Mouse (Mus musculus) adrenal gland, postnatal 10 days (tissue): ENCODE results near the gene AU021092. TPM values are rescaled to one million over a fixed set of nuclear protein-coding genes. Genes with fewer than 3 reads are reported as not detected.

Experiments used
- DNase-seq: peaks from one replicate; pipeline ENCODE4 v3.0.0; 2021; ENCODE audit warnings: mixed read lengths
- microRNA-seq: library from miRNA; unstranded; fragments of <30 nt; microRNA quantifications from one replicate; pipeline ENCODE4 v1.2.0, GENCODE M21; 2021
- total RNA-seq, 2 experiments: library from RNA; stranded (reverse); gene quantifications; 2 replicates each; pipeline ENCODE4 v1.2.3; 2021

AU021092 gene
- total RNA-seq, 2 experiments from 2014 or later, result 13.5 to 14.8 TPM

- DNase-seq, result no peak
Observed at GRCm38 (mm10) chr16:5214126-5214525, 8.0 kb downstream of the AU021092 start.

- no peak for DNase-seq
Observed at GRCm38 (mm10) chr16:5212150-5212549, 9.9 kb downstream of the AU021092 start.

DNA sequence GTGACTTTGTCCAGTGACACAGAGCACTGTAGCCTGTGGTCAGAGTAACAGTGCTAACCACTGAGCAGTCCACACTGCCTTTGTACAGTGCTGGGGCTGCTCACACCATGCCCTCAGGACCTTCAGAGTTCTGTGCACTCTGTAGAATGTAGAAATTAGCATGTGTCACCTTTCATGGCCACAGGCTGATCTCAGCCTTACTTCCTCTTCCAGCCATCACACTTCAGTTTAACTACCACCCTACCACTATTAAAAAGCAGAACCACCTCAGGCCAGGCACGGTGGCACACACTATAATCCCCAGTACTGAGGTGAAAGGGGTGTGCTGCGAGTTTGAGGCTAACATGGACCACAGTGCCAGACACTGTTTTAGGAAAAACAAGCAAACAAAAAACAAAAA lies 11.7 kb downstream of the AU021092 start:
- no peak for DNase-seq

DNA sequence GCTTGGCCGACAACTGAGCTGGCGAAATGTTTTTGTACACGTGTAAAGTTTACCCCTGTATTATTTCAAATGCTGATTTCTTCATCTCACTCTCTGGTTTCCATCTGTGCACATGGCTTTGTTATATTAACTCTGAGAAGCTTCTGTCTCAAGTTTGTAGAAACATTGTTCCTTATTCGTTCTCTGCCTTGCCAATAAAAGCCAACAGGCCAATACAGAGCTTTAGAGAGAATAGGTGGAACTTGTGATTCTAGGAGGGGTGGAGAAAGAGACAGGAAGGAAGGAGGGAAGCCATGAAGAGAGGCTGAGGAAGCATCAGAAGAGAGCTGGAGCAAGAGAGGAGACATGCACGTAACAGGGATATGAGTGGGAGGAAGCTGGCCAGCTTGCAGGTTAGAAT lies 16.0 kb downstream of the AU021092 start:
- no peak for DNase-seq

DNA sequence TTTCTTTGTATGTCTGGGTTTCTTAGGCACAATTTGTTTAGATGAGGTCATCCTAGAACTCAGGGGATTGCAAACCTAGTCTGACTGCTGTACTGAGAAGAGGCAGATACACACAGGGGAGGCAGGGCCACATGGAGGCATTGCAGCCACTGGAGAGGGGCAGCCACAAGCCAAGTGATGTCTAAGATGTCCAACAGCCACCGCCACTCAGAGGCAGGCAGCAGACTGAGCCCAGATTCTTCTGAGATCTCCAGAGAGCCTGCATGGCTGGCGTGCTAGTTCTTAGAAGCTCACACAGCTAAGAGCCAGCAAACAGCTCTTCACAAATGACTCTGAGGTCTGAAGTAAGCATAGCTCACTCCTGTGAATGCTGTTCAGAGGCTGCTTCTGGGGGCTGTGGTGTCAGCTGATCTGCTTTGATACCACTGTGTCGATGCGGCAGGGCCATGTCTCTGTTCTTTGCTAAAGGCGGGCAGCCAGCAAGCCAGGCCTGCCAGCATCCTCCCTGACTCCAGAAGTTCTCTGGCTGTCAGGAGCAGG lies 16.6 kb downstream of the AU021092 start:
- DNase-seq, result no peak

DNA sequence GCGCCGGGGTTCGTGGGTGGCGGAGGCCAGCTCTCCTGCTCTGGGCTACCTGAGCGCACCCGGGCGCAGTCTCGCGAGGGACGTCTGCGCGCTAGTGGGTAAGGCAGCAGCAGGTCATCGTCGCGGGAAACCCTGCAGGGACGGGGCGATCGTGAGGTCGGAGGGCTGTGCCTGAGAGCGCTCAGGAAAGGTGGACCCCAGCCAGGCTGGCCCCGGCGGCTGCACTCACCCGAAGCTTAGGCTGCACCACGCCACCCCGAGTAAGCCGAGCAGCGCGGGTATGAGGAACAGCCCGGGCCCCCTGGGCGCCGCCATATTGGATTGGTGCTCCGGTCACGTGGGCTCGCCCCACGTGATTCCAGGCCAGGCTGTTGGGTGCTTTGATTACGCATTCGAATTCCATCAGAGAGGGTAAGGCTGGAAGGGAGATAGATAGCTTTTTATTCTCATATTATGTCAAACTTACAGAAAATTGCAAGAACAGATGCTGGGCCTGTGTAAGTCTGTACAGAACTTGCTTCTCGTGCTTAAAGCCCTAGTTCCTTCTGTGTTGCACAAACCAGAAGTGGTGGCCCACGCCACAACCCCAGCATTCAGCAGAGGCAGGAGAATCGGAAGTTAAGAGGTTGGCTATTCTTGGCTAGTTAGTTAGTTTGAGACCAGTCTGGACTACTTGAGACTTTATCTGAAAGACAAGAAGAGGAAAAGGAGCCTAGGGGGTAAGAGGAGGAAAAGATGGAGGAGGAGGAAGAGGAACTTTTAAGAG lies 18.2 kb downstream of the AU021092 start, which contains the start of gene Nagpa:
Nagpa (minus strand) TSS at position 345 of the 766 bp plus-strand sequence.
- peak; percentile 89 for DNase-seq

GRCm38 (mm10) chr16:5203200-5203599 lies 18.9 kb downstream of the AU021092 start:
- DNase-seq, result peak; percentile 41

- DNase-seq, result peak; percentile 67
Observed at GRCm38 (mm10) chr16:5202681-5203080, 19.4 kb downstream of the AU021092 start.

DNA sequence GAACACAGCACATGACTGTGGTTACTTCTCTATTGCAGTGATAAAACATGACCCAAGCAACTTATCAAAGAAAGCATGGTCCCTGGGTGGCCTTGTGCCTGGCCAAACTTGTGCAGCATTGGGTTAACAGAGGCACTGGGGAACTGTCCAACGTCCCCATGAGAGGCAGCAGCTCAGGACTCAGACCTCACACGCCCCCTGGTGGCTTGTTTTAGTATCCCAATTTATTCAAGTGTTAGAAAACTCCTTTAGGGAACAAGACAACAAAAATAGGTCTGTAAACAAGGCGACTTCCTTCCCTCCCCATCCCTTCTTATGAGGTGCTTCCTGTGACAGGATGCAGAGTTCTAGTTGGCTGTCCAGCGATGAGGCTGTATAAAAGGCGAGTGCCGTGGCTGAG lies 27.0 kb downstream of the AU021092 start:
- DNase-seq, result peak; percentile 85

DNA sequence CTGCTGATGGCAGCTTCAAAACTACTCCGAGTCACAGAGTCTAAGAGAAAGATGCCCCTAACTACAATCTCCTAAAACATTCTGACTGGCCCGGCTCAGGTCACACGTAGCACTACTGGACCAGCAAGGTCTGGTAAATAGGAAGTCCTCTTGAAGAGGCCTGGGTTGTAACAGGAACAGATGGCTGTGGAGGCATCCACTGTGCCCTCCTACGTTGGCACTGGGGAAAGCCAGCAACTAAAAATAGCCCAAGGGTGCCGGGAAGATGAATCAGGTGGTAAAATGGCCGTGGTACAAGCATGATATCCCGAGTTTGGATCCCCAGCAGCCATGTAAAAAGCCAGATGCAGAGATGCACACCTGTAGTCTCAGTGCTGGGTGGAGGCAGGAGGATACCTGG lies 35.9 kb downstream of the AU021092 start:
- peak; percentile 36 for DNase-seq

- peak; percentile 54 for DNase-seq
Observed at GRCm38 (mm10) chr16:5185691-5186090, 36.4 kb downstream of the AU021092 start.

GRCm38 (mm10) chr16:5184956-5185355 lies 37.1 kb downstream of the AU021092 start:
- no peak for DNase-seq

DNA sequence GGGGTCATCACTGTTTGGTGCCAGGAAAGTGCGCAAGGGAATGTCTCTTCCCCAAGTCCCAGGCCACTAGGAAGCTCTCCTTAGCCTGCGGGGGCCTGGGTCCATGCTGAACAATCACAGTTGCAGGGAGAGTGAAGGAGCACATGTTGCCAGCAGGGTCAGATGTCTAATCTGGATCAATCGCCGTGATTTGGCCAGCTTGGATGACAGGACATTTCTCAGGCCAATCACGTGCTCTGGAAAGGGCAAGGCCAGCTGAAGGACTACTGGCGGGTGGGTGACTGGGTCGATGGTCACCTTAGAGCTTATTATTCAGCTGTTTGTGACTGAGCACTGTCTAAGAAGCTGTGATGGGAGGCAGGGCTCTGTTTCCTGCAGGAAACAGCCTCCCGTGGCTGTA lies 38.0 kb downstream of the AU021092 start:
- peak; percentile 66 for DNase-seq

DNA sequence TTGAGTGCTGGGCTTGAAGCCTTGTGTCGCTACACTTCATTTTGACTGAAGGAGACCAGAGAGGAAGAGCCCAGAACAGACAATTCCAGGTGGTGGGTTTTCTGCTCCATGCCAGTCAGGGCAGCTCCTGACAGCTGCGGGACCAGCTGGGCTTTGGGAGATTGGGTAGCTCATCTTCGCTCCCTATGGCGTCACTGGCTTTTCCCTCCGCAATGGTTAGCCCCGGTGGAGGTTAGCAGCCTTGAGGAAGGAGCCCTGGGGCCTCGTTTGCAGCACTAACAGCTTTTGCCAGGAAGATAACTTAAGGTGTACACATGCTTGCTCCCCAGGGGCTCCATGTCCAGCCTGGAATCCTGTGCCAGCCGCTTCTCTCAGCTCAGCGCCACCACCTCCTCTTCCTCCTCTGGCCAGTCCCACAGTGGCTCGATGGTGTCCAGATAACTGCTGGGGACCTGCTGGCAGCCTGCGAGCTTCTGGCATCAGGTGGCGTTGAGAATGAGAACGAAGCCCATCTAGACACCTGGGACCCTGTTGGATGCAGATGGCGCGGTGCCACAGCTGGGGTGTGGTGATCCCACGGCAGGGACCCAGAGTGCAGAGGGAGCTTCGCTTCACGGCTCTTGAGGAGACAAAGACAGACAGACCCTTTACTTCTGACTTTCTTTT lies 38.7 kb downstream of the AU021092 start:
- no peak for DNase-seq

DNA sequence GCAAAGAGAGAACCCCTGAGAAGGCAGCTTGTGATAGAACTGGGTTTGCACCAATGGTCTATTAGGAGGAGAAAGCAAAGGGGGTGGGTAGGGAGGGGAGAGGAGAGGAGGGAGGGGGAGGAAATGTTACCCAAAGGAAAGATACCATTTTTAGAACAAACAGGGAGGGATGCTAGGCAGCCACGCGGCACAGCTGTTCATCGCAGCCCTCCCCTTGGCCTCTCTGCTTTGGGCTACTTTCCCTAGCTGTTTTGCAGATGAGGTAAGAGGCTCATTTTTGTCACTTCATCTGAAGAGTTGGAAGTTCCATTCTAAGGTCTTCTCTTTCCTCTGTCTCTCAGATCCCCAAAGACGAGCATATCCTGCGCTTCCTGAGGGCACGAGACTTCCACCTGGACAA lies 49.5 kb downstream of the AU021092 start:
- DNase-seq, result no peak

DNA sequence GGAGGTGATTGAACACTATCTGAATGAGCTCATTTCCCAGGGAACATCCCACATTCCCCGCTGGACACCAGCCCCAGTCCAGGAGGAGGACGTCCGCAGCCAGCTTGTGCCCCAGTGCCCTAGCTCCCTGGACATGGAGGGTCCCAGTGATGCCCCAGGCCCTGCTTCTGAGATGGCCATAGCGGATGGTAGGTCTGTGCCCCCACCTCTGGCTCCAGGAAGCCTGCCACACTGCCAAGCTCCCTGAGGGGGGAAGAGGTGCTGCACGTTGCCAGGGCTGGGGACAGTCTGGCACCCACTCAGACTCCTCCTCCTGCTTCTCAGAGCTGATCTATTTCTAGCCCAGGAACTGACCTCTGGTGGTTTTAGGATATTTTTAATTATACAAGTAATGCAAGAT lies 53.3 kb downstream of the AU021092 start:
- DNase-seq, result peak; percentile 52

GRCm38 (mm10) chr16:5168038-5168437 lies 54.1 kb downstream of the AU021092 start:
- no peak for DNase-seq

DNA sequence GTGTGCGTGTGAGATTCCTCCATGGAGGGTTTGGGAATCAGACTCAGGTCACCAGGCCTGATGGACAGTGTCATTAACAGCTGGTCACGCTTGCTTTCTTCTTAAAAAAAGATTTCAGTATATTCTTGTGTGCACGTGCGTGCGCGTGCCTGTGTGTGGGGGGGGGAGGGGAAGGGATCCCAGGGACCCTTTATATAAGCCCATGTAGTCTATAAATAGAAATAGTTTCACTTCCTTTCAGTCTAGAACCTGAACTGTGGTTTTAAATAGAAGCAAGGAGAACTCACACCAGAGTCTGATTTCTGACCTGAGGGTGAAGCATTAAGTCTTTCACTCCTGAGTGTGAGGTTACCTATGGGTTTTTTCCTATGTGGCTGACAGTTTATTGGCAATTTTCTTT lies 57.8 kb downstream of the AU021092 start:
- no peak for DNase-seq

Small RNA genes within 50 kb of the gene (microRNA-seq; reads per million reads assigned to microRNA genes)
- gene Gm23689, result not detected
- gene Gm26095, result not detected
- gene Mir6364, result not detected

Other genes starting within 250 kb of the AU021092 start
- gene Sept12, start 224.4 kb downstream of the AU021092 start, total RNA-seq, result not detected
- gene Smim22, start 215.0 kb downstream of the AU021092 start, total RNA-seq, result 1 to 10 TPM in 1 of 2 experiments, not detected in 1; 1.4 TPM
- gene Rogdi, start 208.7 kb downstream of the AU021092 start, total RNA-seq, result 10 to 100 TPM; 33.0 to 43.7 TPM
- 10 to 100 TPM; 80.1 to 82.7 TPM for gene Glyr1, start 172.4 kb downstream of the AU021092 start, total RNA-seq
- 10 to 100 TPM; 33.8 to 37.1 TPM for gene Ubn1, start 172.2 kb downstream of the AU021092 start, total RNA-seq
- gene Ppl, start 89.9 kb downstream of the AU021092 start, total RNA-seq, result 1 to 10 TPM; 2.0 to 2.3 TPM
- under 1 TPM; 0.39 to 0.76 TPM for gene Sec14l5, start 75.2 kb downstream of the AU021092 start, total RNA-seq
- 10 to 100 TPM; 19.3 to 20.2 TPM for gene Nagpa, start 18.3 kb downstream of the AU021092 start, total RNA-seq
- 10 to 100 TPM; 28.1 to 28.7 TPM for gene Alg1, start 11.3 kb upstream of the AU021092 start, total RNA-seq
- 10 to 100 TPM; 30.4 to 36.6 TPM for gene Eef2kmt, start 33.7 kb upstream of the AU021092 start, total RNA-seq